Comparison of ENCODE assay signal across 25 mouse cellular contexts in the genomic region with DNA sequence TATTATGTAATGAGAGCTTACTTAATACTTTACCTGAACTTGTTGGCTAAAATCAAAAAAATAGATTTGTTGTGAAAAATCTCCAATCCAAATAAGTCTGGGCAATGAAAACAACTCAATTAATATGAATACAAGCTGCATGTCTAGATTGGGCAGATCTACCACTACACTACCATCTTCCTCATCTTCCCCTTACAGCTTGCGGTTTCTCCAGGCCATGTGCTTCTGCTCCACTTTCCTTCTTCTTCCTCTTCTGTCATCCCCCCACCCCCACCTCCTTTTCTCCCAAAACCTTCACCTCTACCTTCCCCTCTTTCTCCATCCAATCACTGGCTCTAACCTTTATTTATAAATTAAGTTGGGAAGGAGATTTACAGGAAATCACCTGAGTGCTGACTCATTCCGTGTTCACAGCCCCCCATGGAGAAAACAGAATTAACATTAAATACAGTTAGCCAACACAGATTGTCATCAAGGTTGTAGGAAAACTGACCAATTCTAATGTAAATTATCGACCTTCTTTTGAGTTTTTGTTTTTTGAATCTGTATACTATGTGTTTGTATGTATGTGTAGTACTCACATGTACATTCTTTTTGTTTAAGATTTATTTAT. TPM values are rescaled to one million over a fixed set of nuclear protein-coding genes. Genes with fewer than 3 reads are reported as not detected.
"Had no signal": no experiment of that assay in that cellular context is flagged by ENCODE, and none has a peak within 500 bp of the region (broad histone marks: within the 10 kb centered on the region; RNA-seq: fewer than 3 reads in every experiment).

No protein-coding gene starts in this region.

- H3K9me3 ChIP-seq: heart, embryonic 10.5 days; heart, embryonic 13.5 days; heart, embryonic 15.5 days; hindbrain, embryonic 13.5 days; hindbrain, embryonic 15.5 days; limb, embryonic 13.5 days; limb, embryonic 15.5 days; liver, embryonic 12.5 days had no signal

- H3K9ac ChIP-seq: heart, embryonic 13.5 days; heart, embryonic 15.5 days; hindbrain, embryonic 13.5 days; hindbrain, embryonic 15.5 days; limb, embryonic 13.5 days; limb, embryonic 15.5 days; liver, embryonic 12.5 days; liver, embryonic 14.5 days had no signal

- DNase-seq: gastrocnemius, adult 2 months; gastrocnemius, postnatal 10 days; gastrocnemius, postnatal 25 days; heart, adult 18-20 months; heart, postnatal 14 days; heart, postnatal 36 days; kidney, adult 18-20 months; kidney, adult 8-10 months; kidney, postnatal 10 days; kidney, postnatal 36 days; layer of hippocampus, adult 9-11 months; layer of hippocampus, postnatal 36 days; left cerebral cortex, postnatal 4 days had no signal

- H3K27ac ChIP-seq: gastrocnemius, adult 2 months; heart, embryonic 10.5 days; heart, embryonic 13.5 days; heart, embryonic 15.5 days; hindbrain, embryonic 13.5 days; hindbrain, embryonic 15.5 days; hindbrain, postnatal 0 days; limb, embryonic 13.5 days; limb, embryonic 15.5 days; liver, embryonic 12.5 days; liver, embryonic 14.5 days had no signal

- H3K4me3 ChIP-seq: gastrocnemius, adult 2 months; heart, embryonic 10.5 days; heart, embryonic 13.5 days; heart, embryonic 15.5 days; hindbrain, embryonic 13.5 days; hindbrain, embryonic 15.5 days; limb, embryonic 13.5 days; limb, embryonic 15.5 days; liver, embryonic 12.5 days had no signal

- H3K4me1 ChIP-seq: heart, embryonic 10.5 days; heart, embryonic 13.5 days; heart, embryonic 15.5 days; hindbrain, embryonic 13.5 days; hindbrain, embryonic 15.5 days; limb, embryonic 13.5 days; limb, embryonic 15.5 days had no signal

- H3K4me2 ChIP-seq: heart, embryonic 13.5 days; heart, embryonic 15.5 days; hindbrain, embryonic 13.5 days; hindbrain, embryonic 15.5 days; limb, embryonic 13.5 days; limb, embryonic 15.5 days; liver, embryonic 12.5 days had no signal

- ATAC-seq: hindbrain, postnatal 0 days; intestine, embryonic 16.5 days; liver, embryonic 12.5 days had no signal

- H3K27me3 ChIP-seq: heart, embryonic 13.5 days; heart, embryonic 15.5 days; hindbrain, embryonic 13.5 days; hindbrain, embryonic 15.5 days; limb, embryonic 13.5 days; limb, embryonic 15.5 days; liver, embryonic 12.5 days had no signal

RNA-seq across cellular contexts. Expression of a gene that starts 55.4 kb away (rescaled TPM):
- total RNA-seq: hematopoietic stem cell, adult 5-6 weeks had no signal
